ENCODE assay signal across 15 mouse cellular contexts in genomic region chr5:150465218-150465617, GRCm38 (mm10). TPM values are rescaled to one million over a fixed set of nuclear protein-coding genes. Genes with fewer than 3 reads are reported as not detected.
DNase-seq lines count a peak whose midpoint lies in the region; ATAC-seq lines count a peak whose summit lies in the region.
"Had no signal": no experiment of that assay in that cellular context is flagged by ENCODE, and none has a peak within 500 bp of the region (broad histone marks: within the 10 kb centered on the region; RNA-seq: fewer than 3 reads in every experiment).

No protein-coding gene starts in this region.

- ATAC-seq in heart, embryonic 11.5 days (replicated peaks; ENCODE audit: insufficient number of reproducible peaks, low FRiP score, low TSS enrichment): no peak
- ATAC-seq in granulocyte monocyte progenitor cell, adult 5-6 weeks (replicated peaks; ENCODE audit: poor library complexity, severe bottlenecking): peak; percentile 22; the same call in 1 of the 2 replicates
- ATAC-seq in forebrain, embryonic 16.5 days: no peak
- no peak for ATAC-seq in midbrain, embryonic 14.5 days (ENCODE audit: low FRiP score, low TSS enrichment)

- peak; percentile 37 to 42 for DNase-seq in heart, adult 9 months (ENCODE audit: low spot score in 2 of 2)
- peak; percentile 85 for DNase-seq in 416B (ENCODE audit: low read depth)
- peak; percentile 30 for DNase-seq in lung, postnatal 14 days
- no peak for DNase-seq in testis, postnatal 10 days (ENCODE audit: low spot score)
- DNase-seq in midbrain, embryonic 14.5 days: no peak
- DNase-seq: adrenal gland, postnatal 14 days; cerebellum, adult 11-12 months; kidney, postnatal 10 days had no signal

- no peaks in the 10 kb centered on the region for H3K4me1 ChIP-seq in heart, embryonic 11.5 days (ENCODE audit: control insufficient read depth, insufficient read depth, low read length)
- no peaks in the 10 kb centered on the region for H3K4me1 ChIP-seq in forebrain, embryonic 16.5 days (replicated peaks; ENCODE audit: control insufficient read depth, insufficient read depth, low read length)
- H3K4me1 ChIP-seq in midbrain, embryonic 14.5 days (ENCODE audit: control insufficient read depth, insufficient read depth, low read length): no peaks in the 10 kb centered on the region

- WGBS in heart, embryonic 11.5 days (ENCODE audit: insufficient replicate concordance): 80% methylated on average over 6 of the region's 6 CpGs
- WGBS in forebrain, embryonic 16.5 days: 77% methylated on average over 6 of the region's 6 CpGs
- 89% methylated on average over 6 of the region's 6 CpGs for WGBS in midbrain, embryonic 14.5 days

- H3K27me3 ChIP-seq in heart, embryonic 11.5 days (ENCODE audit: control insufficient read depth, insufficient read depth, low read length): no peaks in the 10 kb centered on the region
- no peaks in the 10 kb centered on the region for H3K27me3 ChIP-seq in forebrain, embryonic 16.5 days (replicated peaks; ENCODE audit: control insufficient read depth, insufficient read depth, low read length)
- no peaks in the 10 kb centered on the region for H3K27me3 ChIP-seq in midbrain, embryonic 14.5 days (ENCODE audit: control insufficient read depth, insufficient read depth, low read length)
- H3K27me3 ChIP-seq: embryonic facial prominence, embryonic 13.5 days had no signal

- no peak overlapping the region for H3K9ac ChIP-seq in heart, embryonic 11.5 days (ENCODE audit: low read depth, low read length)
- H3K9ac ChIP-seq in forebrain, embryonic 16.5 days (replicated peaks; ENCODE audit: low read depth, low read length): no peak overlapping the region
- H3K9ac ChIP-seq in midbrain, embryonic 14.5 days (replicated peaks; ENCODE audit: low read length): no peak overlapping the region
- H3K9ac ChIP-seq: embryonic facial prominence, embryonic 13.5 days had no signal

- no peak overlapping the region for H3K4me3 ChIP-seq in heart, embryonic 11.5 days (ENCODE audit: low read depth, low read length)
- no peak overlapping the region for H3K4me3 ChIP-seq in forebrain, embryonic 16.5 days (replicated peaks; ENCODE audit: low read length)
- no peak overlapping the region for H3K4me3 ChIP-seq in midbrain, embryonic 14.5 days (replicated peaks; ENCODE audit: low read depth, low read length)
- H3K4me3 ChIP-seq: embryonic facial prominence, embryonic 13.5 days had no signal

- H3K4me2 ChIP-seq in heart, embryonic 11.5 days: no peak overlapping the region
- H3K4me2 ChIP-seq in forebrain, embryonic 16.5 days (ENCODE audit: low read length): no peak overlapping the region
- H3K4me2 ChIP-seq in midbrain, embryonic 14.5 days (ENCODE audit: low read length): no peak overlapping the region
- H3K4me2 ChIP-seq: embryonic facial prominence, embryonic 13.5 days had no signal

- no peaks in the 10 kb centered on the region for H3K9me3 ChIP-seq in heart, embryonic 11.5 days (replicated peaks; ENCODE audit: control insufficient read depth, low read length)
- H3K9me3 ChIP-seq in forebrain, embryonic 16.5 days (ENCODE audit: control insufficient read depth, low read length): no peaks in the 10 kb centered on the region
- no peaks in the 10 kb centered on the region for H3K9me3 ChIP-seq in midbrain, embryonic 14.5 days (ENCODE audit: control insufficient read depth, low read length)
- H3K9me3 ChIP-seq: embryonic facial prominence, embryonic 13.5 days had no signal

- H3K27ac ChIP-seq in heart, embryonic 11.5 days (ENCODE audit: low read depth, low read length): no peak overlapping the region
- H3K27ac ChIP-seq in forebrain, embryonic 16.5 days (ENCODE audit: low read length): no peak overlapping the region
- no peak overlapping the region for H3K27ac ChIP-seq in midbrain, embryonic 14.5 days (replicated peaks; ENCODE audit: low read depth, low read length)
- H3K27ac ChIP-seq: embryonic facial prominence, embryonic 13.5 days; macrophage had no signal

- peaks cover 6% of the 10 kb centered on the region; the same call in 1 of the 2 replicates for H3K36me3 ChIP-seq in heart, embryonic 11.5 days (ENCODE audit: control insufficient read depth, insufficient read depth, low read length)
- H3K36me3 ChIP-seq in forebrain, embryonic 16.5 days (ENCODE audit: control insufficient read depth, insufficient read depth): peaks cover 8% of the 10 kb centered on the region
- peaks cover 26% of the 10 kb centered on the region for H3K36me3 ChIP-seq in midbrain, embryonic 14.5 days (ENCODE audit: control insufficient read depth, insufficient read depth, low read length)

RNA-seq across cellular contexts. Expression of gene Zar1l, which starts 52.7 kb away (rescaled TPM):
- not detected in 2 replicates for polyA plus RNA-seq in heart, embryonic 11.5 days (2014; fragmentation: Nextera tagmentation; extraction: Ambion mirVana)
- total RNA-seq in granulocyte monocyte progenitor cell, adult 5-6 weeks (2014; fragmentation: Nextera tagmentation): not detected in 2 replicates
- total RNA-seq in granulocyte monocyte progenitor cell, adult 5-6 weeks (2017): not detected in 2 replicates
- polyA plus RNA-seq in forebrain, embryonic 16.5 days (2015; fragmentation: Nextera tagmentation; extraction: Ambion mirVana): not detected in 2 replicates
- not detected in 2 replicates for polyA plus RNA-seq in midbrain, embryonic 14.5 days (2014; fragmentation: Nextera tagmentation; extraction: Ambion mirVana)
- total RNA-seq: adrenal gland, postnatal 14 days; monocyte, adult 5-6 weeks had no signal
- polyA plus RNA-seq: embryonic facial prominence, embryonic 13.5 days; hindbrain, embryonic 11.5 days; macrophage had no signal

RNA-seq across cellular contexts. Expression of gene Brca2, which starts 57.2 kb away (rescaled TPM):
- polyA plus RNA-seq in heart, embryonic 11.5 days (2014; fragmentation: Nextera tagmentation; extraction: Ambion mirVana): 20.9 and 21.6 TPM in 2 replicates
- total RNA-seq in granulocyte monocyte progenitor cell, adult 5-6 weeks (2014; fragmentation: Nextera tagmentation): 41.9 and 56.0 TPM in 2 replicates
- 37.4 and 38.8 TPM in 2 replicates for total RNA-seq in granulocyte monocyte progenitor cell, adult 5-6 weeks (2017)
- 11.3 and 16.5 TPM in 2 replicates for polyA plus RNA-seq in forebrain, embryonic 16.5 days (2015; fragmentation: Nextera tagmentation; extraction: Ambion mirVana)
- polyA plus RNA-seq in midbrain, embryonic 14.5 days (2014; fragmentation: Nextera tagmentation; extraction: Ambion mirVana): 11.2 and 12.1 TPM in 2 replicates

Comparison
In these comparisons a context has a peak if more than half of its experiments do, and no peak if none do; other contexts are left out.
1. DNase-seq: peak in heart, adult 9 months (2 of 2), 416B (single experiment) and lung, postnatal 14 days (single experiment); none in testis, postnatal 10 days (single experiment) and midbrain, embryonic 14.5 days (single experiment).